Mouse (Mus musculus): ENCODE results near the gene Omt2a.
"Not testable (repeated sequence)": the region's sequence is repeated elsewhere in the genome, so short reads cannot be mapped to it uniquely, and the experiment has no call there.

Gene Omt2a

GRCm38 (mm10) chr9:78299143-78299542 is 15.5 kb downstream of the Omt2a start:
- in situ Hi-C loops (cut with MboI, MseI) = not testable (repeated sequence)

GRCm38 (mm10) chr9:78298232-78298631 is 16.4 kb downstream of the Omt2a start:
- in situ Hi-C loops (cut with MboI, MseI) = no loop called here

- in situ Hi-C loops (cut with MboI, MseI) = not testable (repeated sequence)
These were observed 18.5 kb downstream of the Omt2a start for GRCm38 (mm10) chr9:78296089-78296488.

GRCm38 (mm10) chr9:78294781-78295180 is 19.8 kb downstream of the Omt2a start:
- in situ Hi-C loops (cut with MboI, MseI) = loop anchor here (5.0 kb wide), 1 partner anchor 53 kb away; no protein-coding TSS in a partner anchor

GRCm38 (mm10) chr9:78293683-78294082 is 20.9 kb downstream of the Omt2a start:
- in situ Hi-C loops (cut with MboI, MseI) = loop anchor here (5.0 kb wide), 1 partner anchor 54 kb away; no protein-coding TSS in a partner anchor

GRCm38 (mm10) chr9:78292462-78292861 is 22.1 kb downstream of the Omt2a start:
- in situ Hi-C loops (cut with MboI, MseI) = loop anchor here (5.0 kb wide), 1 partner anchor 55 kb away; no protein-coding TSS in a partner anchor

- in situ Hi-C loops (cut with MboI, MseI) = loop anchor here (5.0 kb wide), 1 partner anchor 58 kb away; no protein-coding TSS in a partner anchor
These were observed 24.9 kb downstream of the Omt2a start, which contains the start of gene Gm10639 for GRCm38 (mm10) chr9:78289723-78290122. TSS of gene Gm10639 (plus strand) at chr9:78289923.

GRCm38 (mm10) chr9:78289063-78289462 is 25.5 kb downstream of the Omt2a start:
- in situ Hi-C loops (cut with MboI, MseI) = not testable (repeated sequence)

GRCm38 (mm10) chr9:78282002-78282711 is 32.4 kb downstream of the Omt2a start:
- in situ Hi-C loops (cut with MboI, MseI) = not testable (repeated sequence)

- in situ Hi-C loops (cut with MboI, MseI) = loop anchor here (5.0 kb wide), 1 partner anchor 96 kb away; the partner anchor contains the start of gene Dppa5a
These were observed 43.7 kb downstream of the Omt2a start for GRCm38 (mm10) chr9:78270945-78271344.

Data from T-helper 1 cell (primary cell).